Mouse (Mus musculus) c-Kit-positive CD71-negative TER-119-negative erythroid progenitor cells, embryonic 14.5 days (primary cell): ENCODE results near the gene Cdh6.

ENCODE experiments used
- DNase-seq: peaks from one replicate; pipeline ENCODE4 v3.0.0-alpha.2; 2013; ENCODE audit warnings: low read depth

Gene Cdh6

DNA sequence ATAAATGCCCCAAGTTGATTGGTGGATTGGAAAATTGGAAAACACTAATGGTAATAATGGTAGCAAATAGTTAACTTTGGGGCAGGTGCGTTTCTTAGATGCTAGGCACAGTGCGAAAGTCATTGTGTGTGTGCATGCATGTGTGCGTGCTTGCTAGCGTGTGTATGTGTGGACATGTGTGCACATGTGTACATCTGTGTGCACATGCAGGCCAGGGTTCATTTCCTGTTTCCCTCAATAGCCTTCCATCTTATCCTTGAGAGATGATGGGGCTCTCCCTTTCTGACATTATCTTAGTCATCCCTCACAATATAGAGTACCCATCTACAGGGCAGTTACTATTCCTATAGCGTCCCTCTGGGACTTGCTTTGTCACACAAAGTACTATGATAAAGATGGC lies 17.7 kb downstream of the Cdh6 start:
- no peak for DNase-seq

DNA sequence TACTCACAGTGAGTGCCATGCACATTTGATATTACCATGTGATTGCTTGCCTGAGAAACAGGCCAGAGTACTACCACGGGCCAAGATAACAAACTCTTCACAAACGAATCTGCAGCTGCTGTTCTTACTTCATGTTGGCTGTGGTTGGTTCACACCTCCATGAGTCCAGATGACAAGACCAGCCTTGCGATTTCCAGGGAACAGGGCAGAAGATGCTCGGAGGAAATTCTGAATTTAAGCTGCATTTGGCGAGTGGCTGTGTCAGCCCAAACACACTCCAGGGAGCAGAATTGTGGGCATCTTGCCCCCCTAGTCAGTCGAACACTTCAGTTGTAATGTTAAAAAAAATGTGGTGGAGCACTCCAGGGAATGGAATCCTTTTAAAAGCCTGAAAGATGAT lies 18.1 kb downstream of the Cdh6 start:
- DNase-seq: no peak

DNA sequence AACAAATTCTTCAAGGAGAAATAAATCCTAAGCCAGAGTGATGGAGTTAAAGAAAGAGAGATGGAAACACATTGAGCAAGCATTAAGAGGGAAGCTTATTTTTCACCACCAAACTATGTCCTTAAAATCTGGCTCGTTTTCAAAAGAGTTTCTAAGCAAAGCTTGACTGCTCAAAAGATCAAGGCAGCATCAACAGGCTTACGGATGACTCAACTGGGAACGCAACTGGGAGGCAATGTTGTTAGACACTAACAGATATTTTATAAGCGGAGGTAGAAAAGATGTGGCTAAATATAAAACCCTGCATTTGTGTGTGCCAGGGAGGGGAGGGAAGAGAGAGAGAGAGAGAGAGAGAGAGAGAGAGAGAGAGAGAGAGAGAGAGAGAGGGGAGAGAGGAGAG lies 31.5 kb downstream of the Cdh6 start:
- DNase-seq: no peak

DNA sequence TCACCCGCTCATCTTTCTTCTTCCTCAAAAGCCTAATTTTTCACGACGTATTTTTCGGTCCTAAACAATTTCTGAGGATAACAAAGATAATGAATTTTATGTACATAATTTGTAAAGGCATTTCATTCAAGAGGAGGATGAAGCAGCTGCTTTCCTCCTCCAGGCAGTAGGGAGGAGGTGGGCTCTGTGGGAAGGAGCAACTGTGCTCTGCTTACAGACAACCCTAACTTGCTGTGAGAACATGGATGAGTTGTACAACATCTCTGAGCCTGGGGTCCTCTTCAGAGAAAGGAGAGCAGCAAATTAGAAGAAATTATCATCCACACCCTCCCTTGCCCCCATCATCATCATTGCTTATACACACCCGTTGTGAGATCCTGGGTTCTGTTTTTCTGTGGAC lies 33.8 kb downstream of the Cdh6 start:
- no peak for DNase-seq

DNA sequence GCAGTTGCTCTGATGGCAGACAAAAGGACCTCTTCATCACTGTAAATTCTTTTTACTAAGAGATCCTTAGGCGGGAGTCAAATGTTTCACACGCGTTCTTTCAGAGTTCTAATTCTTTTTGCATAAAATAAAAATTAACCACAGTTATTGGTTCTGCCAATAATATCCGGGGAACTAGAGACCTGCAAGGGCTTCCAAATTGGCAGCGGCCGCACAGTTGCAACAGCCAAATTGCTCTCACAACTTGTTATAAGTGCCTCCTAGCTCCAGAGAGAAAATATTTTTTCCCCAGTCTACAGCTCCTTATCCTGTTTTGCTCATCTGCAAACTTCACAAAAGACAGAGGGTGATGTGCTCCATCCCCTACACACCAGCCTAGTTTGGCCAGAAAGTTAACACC lies 36.3 kb downstream of the Cdh6 start:
- no peak for DNase-seq

DNA sequence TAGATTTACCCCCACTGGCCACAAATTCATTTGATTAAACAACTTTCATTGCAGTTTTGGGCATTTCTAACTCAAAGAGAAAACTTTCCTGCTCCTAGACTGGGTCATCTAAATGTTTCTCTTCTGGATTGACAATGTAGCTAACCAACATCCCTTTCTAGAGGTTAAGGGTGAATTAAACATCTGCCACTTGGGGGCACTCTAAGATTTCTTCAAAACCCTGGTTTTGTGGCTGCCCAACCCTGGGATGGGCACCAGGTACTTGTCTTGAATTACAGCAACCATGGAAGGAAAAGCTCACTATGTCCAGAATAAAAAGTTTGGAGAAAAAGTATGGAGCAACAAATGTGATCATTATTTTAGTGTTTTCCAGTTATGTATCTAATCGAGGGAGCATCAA lies 39.4 kb downstream of the Cdh6 start:
- no peak for DNase-seq

DNA sequence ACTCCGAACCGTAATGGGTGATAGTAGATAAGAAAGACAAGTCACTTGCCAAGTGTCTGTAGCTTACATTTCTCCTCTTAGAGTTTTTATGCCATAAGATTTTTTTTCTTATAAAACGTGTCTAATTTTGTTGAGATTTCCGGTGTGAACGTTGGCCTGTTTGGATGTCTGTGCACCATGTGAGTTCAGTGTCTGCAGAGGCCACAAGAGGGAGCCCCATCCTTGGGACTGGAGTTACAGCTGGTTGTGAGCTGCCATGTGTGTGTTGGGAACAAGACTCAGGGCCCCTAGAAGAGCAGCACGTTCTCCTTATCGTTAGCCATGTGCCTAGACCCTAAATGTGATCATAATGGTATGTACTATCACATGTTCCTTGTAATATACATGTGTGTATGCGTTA lies 40.1 kb downstream of the Cdh6 start:
- DNase-seq: no peak

DNA sequence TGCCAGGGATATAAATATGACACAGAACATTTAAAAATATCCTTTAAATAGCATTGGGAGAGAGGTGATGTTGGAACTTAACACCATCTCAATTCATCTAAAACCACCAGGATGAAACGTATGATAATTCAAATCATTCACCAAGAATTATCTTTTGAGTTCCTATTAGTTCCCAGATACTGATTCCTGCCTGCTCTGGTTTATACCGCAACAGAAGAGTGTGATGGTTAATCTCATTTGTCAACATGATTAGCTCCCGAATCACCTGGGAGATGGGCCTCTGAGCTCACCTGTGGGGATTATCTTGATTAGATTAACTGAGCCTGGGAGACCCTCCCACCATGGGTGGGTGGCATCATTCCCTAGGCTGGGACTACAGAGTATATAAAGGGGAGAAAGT lies 41.0 kb downstream of the Cdh6 start:
- no peak for DNase-seq

DNA sequence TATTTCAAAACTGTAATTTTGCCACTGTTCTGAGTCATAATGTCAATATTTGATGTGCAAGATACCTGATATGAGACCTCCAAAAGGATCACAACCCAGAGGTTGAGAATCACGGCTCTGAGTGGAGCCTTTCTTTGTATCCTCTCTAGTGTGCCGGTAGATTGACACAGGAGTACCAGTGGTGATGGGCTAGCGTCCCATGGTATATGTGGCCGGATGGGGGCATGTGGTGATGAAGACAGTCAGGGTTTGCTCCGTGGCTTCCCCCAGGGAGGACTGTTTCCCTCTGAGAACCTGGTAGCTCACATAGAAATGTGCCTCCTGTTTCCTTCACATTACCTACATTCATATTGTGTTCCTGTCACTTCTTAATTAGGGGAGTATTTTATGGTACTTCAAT lies 43.2 kb downstream of the Cdh6 start:
- DNase-seq: no peak

DNA sequence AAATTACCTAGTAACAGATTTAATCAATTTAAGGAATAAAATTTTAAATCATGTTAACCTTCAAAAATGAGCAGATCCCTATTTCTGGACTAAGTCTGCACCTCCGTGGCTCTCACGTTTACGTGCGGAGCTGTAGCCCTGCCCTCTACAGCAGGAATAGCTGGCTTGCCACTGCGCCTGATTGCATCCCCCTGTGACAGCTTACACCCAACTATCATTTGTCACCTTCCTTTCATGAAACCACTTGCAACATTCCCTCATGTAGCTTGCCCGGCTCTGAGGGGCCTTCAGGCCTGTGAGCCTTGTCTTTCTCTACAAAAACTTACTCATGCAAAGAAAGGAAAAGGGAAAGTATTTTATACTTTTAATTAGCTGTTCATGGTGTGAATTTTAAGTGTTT lies 73.1 kb downstream of the Cdh6 start:
- no peak for DNase-seq

DNA sequence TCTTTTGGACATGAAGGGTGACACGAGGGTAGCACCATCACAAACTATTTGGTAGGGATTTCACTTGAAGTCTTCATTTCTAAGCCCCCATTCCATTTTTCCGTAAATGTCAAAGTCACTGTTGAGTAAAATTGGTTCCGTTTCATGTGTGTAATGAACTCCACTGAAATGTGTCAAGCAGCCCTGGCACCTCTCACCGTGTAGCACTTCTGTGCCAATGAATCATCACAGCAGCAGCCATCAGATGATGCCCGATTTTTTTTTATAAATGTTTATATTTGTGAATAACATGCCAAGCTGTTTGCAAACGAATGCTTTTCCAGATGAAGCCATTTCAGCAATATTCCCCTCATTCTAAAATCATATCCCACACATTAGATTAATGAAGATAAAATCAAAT lies 75.6 kb downstream of the Cdh6 start:
- DNase-seq: no peak

DNA sequence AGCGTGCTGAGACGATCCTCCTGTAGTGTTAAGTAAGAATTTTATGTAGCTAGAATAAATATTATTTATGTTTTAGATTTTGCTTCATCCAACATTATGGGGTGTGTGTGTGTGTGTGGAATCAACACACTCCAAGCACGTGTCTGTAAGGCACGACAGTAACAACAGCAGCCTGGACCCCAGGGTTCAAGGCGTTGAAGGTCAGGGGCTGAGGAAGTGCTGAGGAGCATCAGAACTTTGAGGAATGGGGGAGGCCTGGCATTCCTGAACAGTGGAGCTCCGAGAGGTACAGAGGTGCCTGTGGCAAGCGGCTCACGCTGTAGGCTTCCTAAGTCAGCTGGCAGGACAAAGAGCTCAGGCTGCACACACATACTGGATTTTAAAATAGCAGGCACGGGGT lies 78.1 kb downstream of the Cdh6 start:
- DNase-seq: no peak

DNA sequence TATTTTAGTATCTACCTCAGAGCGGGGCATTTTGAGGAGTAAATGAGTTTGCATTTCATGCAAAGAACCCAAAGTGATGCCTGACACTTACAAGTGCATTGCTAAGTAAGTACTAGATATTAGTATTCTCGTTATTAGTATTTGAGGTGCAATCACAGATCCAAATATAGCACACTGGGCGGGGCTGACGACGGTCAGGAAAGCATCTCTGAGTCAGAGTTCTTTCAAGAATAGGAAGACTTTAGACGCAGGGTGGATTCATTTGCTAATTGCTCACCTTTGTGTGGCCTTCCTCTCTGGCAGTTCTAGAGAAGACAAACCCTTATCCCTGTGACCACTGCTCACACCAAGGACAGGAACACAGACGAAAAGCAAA lies 78.6 kb downstream of the Cdh6 start:
- DNase-seq: no peak

DNA sequence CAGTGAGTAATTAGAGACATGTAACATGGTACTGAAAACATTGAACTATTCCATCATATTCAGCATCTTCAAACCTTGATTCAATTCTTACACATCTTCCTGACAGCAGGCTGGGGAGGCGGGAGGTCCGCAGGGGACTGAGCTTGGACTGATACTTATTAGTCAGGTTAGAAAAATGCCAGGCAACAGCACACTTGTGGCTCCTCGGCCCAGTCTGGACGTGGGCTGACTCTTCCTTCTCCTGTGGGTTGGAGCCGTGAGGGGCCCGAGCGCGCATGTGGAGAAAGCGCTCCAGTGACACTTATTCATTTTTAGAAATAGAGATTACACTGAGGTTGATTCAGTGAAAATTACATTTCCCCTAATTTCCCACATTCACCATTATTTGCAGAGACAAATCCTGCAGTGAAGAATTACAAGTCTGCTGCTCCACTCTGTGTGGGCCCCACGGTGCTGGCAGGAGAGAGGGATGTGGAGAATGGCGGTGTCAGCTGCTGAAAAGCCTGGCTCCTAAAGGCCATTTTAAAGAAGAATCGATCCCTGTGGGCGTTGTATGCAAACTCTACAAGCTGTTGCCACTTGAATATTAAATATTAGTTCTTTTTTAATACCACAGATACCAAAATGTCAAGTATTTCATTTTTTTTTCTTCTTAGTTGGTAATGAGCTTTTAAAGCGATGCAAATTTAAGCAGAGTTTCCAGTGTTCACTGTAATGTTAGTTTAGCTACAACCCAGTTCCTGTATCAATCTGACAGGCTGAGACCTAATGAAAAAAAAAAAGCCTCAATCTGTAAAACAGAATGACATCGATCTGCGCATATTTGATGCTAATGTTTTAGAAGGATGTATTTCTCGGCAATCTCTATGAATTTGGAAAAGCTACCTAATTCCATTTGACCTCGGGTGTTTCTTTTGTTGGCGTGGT lies 79.3 kb downstream of the Cdh6 start:
- DNase-seq: no peak

DNA sequence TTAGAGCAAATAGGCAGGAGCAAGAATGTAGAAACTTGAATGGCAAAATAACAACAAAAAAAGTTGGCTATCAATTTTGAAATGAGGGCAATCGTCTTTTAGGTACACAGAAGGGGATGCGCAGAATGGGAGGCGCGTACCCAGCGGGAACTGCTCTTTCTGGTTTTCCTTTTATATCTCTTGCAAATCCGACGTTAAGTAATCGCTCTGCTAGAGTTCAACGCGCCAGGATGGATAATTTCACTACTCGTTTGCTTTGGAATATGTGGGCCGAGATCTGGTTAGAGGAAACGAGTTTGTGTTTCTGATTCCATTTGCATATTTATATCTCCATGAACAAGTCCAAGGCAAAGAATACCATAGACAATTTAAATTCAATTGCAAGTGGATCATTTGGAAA lies 81.4 kb downstream of the Cdh6 start:
- DNase-seq: no peak

DNA sequence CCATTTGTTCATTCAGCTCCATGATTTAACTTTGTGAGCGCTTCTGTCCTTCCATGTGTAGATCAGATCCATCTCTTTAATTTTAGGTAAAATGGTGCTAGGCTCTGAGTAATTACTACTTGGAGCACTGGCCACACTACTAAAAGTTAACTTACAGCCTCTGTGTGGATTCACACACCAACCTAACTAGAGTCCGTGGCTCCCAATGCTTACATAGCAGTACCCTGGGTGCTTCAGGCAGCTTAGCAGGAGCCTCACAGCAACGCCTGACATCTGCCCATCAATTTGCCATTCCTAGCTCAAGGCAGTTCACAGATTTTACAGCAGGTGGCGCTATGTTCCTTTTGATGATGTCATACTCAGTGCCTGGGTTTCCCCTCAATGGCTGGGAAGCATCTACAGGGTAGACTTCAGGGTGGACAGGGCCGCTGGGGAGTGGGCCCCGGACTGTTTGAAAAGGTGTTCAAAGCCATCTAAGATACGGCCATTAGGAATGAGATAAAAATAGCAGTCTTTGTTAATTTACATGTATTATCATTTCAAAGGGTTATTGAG lies 84.9 kb downstream of the Cdh6 start:
- DNase-seq: peak; percentile 33

DNA sequence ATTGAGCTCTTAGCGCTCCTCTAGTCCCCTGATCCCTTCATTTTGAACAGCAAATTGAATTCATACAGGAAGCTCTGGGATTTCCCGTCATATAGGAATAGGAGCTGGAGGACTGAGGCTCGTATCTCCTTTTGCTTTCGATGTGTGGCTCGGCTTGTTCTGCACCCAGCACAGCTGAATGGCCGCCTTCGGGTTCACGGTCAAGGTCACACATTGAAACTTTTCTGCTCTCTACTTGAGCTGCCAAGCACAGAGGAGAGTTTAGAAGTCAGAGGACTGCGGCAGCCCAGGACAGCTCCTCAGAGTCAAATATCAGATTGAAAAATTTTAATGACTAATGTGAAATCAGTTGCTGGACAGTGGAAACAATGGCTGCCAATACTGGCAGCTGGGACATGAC lies 88.7 kb downstream of the Cdh6 start:
- no peak for DNase-seq

DNA sequence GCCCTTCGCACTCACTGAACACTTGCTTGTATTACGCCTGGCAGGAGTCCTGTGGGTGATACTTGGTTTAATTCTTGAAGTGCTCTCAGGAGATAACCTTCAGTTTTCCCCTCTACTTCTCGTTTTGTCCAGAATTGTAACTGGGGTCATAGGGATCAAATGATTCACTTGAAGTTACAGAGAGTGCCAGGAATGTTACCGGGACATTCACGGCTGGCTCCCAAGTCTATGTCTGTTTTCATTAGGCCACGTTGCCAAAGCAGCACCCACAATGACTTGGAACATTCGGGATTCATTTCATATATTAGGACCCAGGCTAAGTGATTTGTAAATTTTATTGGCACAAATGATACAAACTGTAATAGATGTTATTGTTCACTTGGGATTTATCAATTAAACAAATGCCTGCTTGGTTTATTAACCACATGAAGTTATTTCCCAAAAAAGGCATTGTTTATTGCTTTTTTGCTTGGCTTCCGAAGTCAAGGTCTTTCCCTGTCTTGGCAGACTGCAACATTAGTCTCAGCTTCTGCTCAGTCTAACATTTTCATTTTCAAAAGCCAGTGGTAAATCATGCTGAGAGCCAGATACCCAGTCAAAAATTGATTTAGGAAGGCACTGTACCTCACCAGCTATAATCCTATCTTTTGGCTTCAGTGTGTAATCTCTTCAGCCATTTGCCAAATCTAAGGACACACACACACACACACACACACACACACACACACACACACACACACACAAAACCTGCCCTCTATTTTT lies 96.4 kb downstream of the Cdh6 start:
- DNase-seq: no peak

DNA sequence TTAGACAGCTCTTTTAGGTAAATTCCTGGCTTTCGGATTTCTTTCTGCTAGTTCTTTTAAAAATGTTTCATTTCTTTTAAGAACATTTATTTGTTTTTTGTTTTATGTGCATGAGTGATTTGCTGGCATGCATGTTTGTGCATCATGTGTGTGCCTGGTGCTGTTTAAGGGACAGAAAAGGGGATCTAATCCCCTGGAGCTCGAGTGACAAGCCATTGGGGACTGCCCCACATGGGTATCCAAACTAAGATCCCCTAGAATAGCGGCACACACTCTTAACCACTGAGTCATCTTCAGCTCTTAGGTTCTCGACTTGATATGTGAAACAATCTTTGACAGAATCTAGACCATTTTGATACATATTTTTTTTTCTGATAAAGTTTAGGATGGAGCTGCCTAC lies 99.4 kb downstream of the Cdh6 start:
- DNase-seq: no peak

DNA sequence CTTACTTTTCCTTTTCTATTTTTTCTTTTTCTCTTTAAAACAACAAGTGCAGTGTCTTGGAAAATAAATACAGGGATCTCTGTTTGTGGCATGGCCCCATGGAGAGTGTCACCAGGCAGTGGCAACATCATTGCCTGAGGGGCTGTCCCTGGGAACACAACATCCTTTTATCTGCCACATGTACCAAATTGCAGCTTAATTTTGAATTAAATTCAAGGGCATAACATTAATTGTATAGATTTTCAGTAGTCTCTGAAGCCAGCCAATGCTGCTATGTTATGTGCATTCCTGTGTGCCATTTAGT lies 105.3 kb downstream of the Cdh6 start:
- no peak for DNase-seq

DNA sequence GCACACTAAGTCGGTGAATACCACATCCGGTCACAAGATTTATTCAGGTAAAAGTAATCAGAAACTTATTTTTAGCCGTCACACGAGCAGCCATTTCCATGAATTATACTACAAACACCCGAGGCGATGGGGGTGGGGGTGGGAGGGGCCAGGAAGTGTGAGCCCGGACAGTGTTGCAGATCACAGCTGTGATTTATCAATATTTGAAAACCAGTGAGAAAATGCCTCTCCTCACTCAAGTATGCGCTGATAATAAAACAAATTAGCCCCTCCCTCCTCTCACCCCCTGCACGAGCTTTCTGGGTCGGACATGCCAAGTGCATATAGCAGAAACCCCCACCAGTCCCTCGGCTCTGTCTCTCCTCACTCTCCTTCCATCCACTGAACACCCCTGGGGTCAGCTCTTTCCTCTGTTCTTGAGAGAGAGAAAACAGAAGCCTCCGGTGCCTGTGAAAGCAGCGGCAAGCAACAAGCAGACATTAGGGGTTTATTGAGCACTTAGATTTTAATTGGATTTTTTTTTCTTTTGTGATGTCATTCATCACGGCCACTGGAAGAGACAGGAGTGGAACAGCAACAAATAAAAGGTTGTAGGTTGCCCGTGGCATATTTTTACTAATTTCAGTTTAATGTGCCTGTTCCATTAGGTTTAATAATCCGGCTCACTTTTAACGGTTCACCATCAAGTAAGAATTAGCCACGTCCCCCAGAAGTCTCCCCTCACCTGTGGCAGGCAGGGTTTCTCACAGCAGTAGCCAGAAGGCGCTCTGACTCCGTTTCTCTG lies 105.9 kb downstream of the Cdh6 start:
- no peak for DNase-seq

DNA sequence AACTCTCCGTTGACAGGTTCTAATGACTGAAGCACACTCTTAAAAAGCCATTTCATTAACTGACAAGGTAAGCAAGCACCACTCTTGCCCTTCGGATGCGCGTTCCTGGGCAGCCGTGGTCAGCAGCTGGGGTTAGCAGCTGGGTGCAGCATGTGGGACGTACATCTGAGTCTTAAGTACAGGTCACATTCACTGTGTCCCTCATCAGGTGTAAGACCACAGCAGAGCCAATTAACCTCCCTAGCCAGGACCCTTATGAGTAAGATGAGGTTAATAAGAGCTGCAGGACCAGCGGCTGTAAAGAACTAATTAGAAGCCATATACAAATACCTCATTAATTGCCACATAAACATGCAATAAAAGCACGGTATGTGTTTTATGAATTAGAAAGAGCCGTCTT lies 106.7 kb downstream of the Cdh6 start:
- DNase-seq: no peak

DNA sequence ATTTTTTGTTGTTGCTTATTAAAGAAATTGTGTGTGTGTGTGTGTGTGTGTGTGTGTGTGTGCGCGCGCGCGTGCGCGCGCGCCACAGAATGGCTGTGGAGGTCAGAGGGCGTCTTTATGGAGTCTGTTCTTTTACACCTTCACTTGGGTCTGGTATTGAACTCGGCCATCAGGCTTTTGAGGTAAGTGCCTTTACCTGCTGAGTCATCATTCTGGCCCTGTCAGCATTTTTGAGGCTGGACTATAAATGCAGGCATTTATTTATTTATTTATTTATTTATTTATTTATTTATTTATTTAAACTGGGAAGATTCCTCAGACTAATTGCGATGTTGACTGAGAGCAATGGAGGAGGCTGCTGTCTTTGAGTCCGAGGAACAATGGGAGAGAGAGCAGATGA lies 109.8 kb downstream of the Cdh6 start:
- no peak for DNase-seq
